Mouse (Mus musculus) heart, postnatal 14 days (tissue): ENCODE results near the gene Naxd. TPM values are rescaled to one million over a fixed set of nuclear protein-coding genes. Genes with fewer than 3 reads are reported as not detected.
"Not testable (repeated sequence)": the region's sequence is repeated elsewhere in the genome, so short reads cannot be mapped to it uniquely, and the experiment has no call there.

Experiments used
- DNase-seq, 2 experiments: peaks; one replicate each; pipeline ENCODE4 v3.0.0; 2021 to 2022
- intact Hi-C: fragments of 180-260 bp; cut with DNase I; formaldehyde crosslinking; loops from one replicate; pipeline ENCODE4 v1.15.1; 2025
- long read RNA-seq, 2 experiments: library from polyadenylated mRNA; stranded (forward); transcript quantifications; one replicate each; pipeline ENCODE4 v2.0.0; 2021
- total RNA-seq, 2 experiments: library from RNA; stranded (reverse); gene quantifications; 2 replicates each; pipeline ENCODE4 v1.2.3; 2021

The Naxd gene
- 10 to 100 TPM; 33.2 to 33.3 TPM for total RNA-seq
- long read RNA-seq, experiment 1, transcript Naxd-202 (10 exons, 1,307 nt), result major isoform, 46 of 68 reads
- long read RNA-seq, experiment 1, transcript Naxd-201 (10 exons, 1,359 nt), result minor isoform, 14 of 68 reads
- long read RNA-seq, experiment 1, partial matches to known transcripts, result 2 of 68 reads
- long read RNA-seq, experiment 1, other reads (novel, unspliced or antisense), result 6 of 68 reads
- long read RNA-seq, experiment 2, transcript Naxd-202 (10 exons, 1,307 nt), result major isoform, 43 of 57 reads
- long read RNA-seq, experiment 2, transcript Naxd-201 (10 exons, 1,359 nt), result minor isoform, 8 of 57 reads
- long read RNA-seq, experiment 2, partial matches to known transcripts, result 3 of 57 reads
- long read RNA-seq, experiment 2, other reads (novel, unspliced or antisense), result 3 of 57 reads

DNA sequence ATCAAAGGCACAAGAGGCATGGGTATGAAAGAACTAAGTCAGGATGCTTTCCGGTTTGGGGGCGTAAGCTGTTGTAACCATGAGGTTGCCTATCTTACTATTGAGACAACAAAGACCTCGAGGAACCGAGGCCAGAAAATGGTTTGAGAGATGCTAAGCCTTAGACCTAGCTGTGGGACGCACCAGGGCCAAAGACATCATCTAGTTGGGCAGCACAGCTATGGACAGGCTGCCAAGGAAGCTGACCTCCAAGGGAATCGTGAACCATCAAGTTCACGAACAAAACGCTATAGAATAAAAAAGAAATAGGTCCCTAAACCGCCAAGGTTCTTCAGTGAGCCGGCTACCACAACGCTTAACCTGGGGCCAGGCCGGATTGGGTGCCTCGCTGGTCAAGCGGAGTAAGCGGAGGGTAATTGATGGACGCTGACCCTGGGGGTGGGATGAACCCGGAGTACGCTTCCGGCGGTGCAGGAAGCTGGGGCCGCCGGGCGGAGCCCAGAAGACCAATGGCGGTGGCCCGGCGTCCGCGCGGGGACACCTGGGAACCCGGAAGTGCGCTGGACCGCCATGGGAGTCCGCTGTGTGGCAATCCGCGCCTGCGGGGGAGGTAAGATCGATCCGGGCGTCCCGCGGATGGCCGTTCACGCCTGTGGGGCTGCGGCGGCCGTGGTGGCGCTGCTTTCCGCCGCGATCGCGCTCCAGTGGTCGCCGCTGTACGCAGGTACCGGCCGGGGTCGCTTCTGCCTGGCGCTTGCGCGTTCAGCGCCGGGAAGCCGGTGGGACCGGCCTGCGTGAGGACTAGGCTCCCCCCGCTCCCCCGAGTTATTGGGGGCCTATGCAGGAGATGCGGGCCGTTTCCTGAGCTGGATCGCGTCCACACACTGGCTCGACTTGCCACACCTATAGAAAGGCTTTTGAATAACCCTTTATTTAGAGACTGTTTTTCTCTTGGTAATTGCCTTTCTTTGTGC, at the start of gene Naxd:
TSS of gene Naxd (plus strand) at position 490 of the 974 bp plus-strand sequence.
- peak; percentile 93 to 94 for DNase-seq
- intact Hi-C loops, result no loop called here

DNA sequence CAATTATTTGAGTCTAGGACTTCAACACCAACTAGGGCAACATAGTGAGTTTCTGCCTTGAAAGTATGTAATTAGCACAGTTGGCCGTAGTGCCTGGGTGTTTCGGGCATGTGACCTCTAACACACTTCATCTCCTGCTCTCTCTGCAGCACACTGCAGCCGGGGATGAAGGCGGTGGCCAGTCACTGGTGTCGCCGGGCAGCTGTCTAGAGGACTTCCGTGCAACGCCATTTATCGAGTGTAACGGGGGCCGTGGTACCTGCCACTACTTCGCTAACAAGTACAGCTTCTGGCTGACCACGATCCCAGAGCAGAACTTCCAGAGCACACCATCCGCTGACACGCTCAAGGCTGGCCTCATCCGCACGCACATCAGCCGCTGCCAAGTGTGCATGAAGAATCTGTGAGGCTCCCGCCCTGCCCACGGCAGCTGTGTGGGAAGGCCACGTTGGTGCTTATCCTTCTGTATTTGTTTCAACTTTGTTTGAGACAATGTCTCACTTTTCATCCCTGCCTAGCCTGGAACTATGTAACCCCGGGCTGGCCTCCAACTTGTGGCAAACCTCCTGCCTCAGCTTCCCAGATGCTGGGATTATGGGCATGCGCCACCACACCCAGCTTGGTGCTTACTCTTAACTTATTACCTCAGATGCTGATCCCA, 49.3 kb upstream of the Naxd start:
- intact Hi-C loops, result no loop called here
- DNase-seq, result no peak

DNA sequence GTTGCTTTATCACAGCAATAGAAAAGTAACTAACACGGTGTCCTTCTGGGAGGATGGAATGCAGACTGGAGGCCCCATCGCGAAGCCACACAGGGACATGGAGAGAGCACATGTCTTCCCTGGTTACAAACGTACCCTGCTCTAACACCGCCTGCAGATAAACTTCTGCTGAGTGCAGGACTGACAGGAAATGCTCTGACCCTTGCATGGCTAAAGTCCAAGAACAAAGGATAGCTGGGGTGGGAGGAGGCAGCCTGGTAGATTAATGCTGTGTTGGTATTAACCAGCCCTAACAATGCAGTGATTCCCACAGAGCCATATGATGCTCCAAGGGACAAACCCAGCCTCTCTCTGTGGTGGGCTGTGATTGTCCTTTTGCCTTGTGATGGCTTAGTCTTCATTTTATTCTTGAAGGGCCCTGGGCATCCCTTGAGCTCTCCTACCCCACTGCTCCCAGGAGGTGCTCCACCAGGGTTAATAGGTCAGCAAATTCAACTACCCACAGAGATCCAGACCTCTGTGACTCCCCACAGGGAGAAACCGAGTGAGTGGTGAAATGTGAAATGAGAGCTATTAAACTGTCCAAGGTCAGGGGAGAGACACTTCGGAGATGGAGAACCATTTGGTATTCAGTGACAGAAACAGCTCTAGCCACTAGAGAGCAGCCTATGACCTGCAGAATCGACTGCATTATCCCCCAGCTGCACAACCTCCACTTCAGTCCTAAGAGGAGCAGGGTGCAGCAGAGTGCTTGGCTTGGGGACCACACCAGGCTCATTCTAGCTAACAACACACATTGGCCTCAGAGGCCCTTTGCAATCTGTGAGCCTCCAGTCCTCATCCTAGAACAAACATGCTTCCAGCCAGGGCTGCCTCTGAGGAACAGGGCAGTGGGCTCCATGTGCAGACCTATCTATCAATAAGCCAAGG, 46.9 kb upstream of the Naxd start:
- DNase-seq, result peak in 1 of 2 experiments; percentile 63
- intact Hi-C loops, result loop anchor here (2.0 kb wide), 1 partner anchor 36 kb away; no protein-coding TSS in a partner anchor

DNA sequence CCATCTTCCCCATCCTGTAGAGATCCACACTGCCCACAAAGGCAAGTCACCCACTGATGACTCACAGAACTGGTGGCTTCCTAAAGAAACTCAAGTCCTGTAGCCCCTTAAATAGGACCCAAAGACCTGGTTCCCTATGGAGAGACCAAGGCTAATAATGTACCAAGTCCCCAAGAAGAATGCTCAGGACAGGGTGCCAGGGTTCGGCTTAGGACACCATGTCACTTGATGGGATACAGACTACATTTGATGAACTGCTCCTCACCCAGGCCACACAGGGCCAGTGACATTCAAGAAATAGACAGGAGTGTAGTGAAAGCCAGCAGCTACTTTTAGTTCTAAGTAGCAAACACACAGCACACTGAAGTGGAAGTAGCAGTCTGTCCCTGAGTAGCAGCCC, 45.2 kb upstream of the Naxd start:
- intact Hi-C loops, result no loop called here

DNA sequence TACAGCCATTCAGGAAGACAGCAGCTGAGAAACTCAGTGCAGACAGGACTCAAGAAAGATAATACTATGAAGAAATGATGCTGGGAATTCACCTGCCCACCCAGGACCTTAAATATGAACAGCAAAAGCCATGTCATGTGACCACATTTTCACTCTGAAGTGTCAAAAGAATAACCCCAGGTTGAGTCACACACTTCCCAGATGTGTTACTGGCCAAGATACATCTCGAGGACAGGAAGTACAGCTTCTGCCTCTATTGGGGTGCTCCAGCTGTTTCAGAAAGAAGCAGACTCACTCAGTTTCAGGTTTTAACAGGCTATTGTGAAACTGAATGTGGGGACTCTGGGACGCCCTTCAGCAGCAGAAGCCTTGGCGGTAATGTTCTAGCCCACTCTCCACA, 44.7 kb upstream of the Naxd start:
- intact Hi-C loops, result no loop called here
- no peak for DNase-seq

More for the DNA sequence above, 45.2 kb upstream of the Naxd start:
- no peak for DNase-seq

DNA sequence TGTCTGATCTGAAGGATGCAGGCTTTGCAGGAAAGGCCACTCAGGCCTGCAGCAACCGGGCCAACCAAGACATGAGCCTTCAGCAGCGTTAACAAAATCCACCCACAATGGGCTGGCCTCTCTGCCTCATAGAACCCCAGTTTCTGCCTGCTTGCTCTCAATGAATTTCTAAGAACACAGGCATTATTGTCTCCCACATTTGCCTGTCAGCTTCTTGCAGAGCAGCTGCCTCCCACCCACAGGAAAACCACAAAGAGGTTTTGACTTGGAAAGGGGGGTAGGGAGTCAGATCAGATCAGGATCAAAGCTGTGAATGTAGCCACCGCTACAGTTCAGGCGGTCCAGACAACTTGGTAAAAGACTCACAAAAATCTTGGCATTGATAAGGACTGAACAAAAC, 44.3 kb upstream of the Naxd start:
- intact Hi-C loops, result no loop called here
- no peak for DNase-seq

DNA sequence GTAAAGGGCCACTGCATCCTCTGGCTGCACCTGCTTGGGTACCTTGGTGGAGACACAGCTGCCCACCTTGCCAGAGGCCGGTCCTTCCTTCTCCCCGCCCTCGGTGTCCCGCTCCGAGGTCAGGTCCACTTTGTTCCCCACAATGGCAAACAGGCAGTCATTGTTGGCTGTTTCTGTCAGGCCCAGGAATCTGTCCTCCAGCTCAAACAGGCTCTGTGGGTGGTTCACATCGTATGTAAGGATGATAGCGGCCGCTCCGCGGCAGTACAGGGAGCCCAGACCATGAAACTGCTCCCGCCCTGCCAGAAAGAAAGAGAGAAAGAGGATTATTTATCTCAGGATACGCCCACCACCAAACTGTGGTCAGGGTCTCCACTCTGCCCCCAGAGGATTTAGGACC, 43.1 kb upstream of the Naxd start:
- intact Hi-C loops, result no loop called here
- no peak for DNase-seq

DNA sequence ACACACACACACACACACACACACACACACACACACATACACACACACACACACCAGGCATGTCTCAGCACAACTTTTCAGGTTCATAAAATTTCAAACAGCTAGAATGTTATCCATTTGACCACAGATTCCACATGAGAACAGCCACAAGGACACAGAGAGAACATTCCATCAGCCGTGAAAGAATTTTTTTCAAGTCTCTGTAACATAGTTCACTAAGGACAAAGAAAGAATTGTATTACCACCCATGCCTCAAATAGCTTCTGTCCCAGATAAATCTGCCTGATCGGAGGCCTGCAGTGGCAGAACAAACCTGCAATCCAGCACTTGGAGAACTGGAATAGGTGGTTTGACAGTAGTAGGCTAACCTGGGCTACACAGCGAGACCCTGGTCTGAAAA, 40.0 kb upstream of the Naxd start:
- no peak for DNase-seq

DNA sequence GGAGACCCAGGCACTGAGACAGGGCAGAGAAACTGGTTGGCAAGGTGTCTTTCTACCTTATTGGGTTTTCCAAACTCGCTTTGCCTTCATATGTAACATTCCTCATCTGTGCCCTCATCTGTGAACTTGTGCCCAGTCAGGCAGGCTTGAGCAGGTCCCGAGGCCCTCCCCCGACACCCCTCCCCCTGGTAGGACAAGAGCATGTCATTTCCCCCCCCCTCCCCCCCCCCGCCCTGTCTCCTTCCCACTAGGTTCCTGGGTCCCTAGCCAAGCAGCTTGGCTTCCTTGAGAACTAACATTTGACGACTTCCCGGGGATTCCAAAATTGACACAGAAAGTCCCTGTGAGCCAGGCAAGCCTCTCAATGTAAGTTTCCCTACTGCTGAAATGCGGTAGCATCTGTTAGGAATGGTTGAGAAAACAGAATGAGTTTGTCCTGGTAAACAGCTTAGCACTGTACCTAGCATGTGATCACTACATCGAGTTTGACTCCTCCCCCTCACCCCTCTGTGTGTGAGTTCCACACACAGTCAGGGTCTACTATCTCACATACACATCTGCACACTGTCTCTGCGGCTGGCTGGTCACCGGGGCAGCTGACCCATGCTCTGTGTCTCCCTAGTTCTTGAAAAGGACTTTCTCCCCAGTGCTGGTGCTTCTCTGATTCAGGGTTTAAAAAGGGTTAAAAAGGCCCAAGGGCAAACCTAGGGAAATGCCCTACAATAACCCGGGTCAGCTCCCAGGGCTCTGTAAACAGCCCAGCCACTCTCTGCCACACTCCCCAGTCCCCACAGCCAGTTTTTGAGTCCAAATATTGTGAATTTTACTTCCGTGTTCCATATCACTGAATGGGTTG, 39.1 kb upstream of the Naxd start:
- no peak for DNase-seq
- intact Hi-C loops, result no loop called here

More for the DNA sequence above, 40.0 kb upstream of the Naxd start:
- intact Hi-C loops, result no loop called here

DNA sequence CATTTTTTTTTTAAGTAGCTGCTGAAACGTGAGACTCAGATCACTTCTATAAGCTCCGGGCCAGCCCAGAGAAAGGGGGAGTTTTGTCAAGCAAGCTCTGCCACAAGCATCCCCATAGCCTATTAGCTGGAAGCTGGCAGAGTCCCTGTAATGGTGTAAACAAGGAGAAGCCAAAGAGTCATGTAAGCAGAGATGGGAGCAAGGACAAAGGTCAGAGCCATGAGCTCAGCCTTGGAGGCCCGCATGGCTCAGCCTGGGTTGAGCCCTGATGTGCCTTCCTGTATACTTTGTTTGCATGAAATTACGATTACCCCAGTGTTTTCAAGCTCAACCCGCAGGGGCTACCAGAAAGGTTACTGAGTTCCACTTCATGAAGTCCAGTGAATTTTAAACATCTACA, 38.3 kb upstream of the Naxd start:
- DNase-seq, result no peak

DNA sequence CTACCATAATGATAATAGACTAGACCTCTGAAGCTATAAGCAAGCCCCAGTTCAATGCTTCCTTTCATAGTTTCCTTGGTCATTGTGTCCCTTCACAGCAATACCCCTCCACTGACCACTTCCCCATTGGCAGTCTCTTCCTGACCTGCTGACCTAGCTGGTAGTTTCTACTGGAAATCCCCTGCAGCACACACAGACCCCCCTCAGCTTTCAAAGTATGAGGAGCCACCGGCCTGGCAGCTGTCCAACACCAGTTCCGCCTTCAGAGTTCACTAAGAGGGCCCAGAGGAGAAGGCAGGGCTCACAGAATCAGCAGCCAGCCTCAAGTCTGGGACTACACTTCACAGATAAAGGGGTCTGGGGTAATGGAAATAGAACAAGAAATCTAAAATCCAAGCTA, 36.4 kb upstream of the Naxd start:
- DNase-seq, result peak; percentile 54 to 61
- intact Hi-C loops, result no loop called here

More for the DNA sequence above, 38.3 kb upstream of the Naxd start:
- intact Hi-C loops, result no loop called here

DNA sequence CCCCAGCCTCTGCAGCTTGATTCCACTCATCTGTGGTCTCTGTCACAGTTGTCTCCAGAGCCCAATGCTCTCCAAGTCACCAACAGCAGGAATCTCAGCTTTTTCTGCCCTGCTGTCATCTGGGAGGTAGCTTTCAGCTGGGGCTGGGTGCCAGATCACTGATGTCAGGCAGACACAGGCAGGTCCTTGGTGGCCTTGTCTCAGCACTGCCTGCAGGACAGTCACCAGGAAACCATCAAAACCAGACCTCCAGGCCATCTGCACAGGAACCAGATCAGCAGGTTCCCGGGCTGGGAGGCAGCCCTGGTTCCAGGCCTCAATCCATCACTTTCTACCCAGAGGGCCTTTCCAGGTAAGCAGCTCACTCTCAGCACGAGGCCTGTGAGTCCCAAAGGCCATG, 35.5 kb upstream of the Naxd start:
- no peak for DNase-seq
- intact Hi-C loops, result no loop called here

DNA sequence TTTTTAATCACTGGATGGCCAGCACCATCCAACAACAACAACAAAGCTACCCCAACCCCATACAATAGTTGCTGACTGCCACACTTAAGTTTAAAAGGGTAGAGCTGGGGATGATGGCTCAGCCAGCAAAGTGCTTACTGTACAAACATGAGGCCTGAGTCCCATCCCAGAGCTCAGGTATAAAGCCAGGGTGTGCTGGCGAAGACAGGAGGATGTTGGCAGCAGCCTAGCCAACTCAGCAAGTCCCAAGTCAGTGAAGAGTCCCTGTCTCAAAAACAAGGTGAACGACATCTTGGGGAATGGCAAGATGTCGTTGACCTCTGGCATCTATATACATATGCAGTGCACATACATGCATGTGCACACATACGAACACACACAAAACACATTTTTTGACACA, 34.7 kb upstream of the Naxd start:
- intact Hi-C loops, result no loop called here
- DNase-seq, result no peak

DNA sequence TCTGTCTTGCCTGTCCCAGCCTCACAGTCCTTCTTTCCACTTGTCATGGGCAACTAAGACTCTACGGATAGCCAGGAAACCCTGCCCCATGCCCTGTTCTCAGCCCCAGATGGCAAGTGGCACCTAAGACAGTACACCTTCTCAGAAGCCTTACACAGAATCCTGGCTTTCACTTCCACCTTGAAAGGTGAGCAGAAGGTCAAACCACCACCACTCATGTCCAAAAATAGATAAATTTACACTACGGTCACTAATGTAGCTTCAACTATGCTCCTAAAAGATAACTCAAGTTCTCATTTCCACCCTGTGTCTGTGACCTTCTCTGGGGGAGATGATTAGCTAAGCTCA, 33.8 kb upstream of the Naxd start:
- DNase-seq, result no peak
- intact Hi-C loops, result no loop called here

DNA sequence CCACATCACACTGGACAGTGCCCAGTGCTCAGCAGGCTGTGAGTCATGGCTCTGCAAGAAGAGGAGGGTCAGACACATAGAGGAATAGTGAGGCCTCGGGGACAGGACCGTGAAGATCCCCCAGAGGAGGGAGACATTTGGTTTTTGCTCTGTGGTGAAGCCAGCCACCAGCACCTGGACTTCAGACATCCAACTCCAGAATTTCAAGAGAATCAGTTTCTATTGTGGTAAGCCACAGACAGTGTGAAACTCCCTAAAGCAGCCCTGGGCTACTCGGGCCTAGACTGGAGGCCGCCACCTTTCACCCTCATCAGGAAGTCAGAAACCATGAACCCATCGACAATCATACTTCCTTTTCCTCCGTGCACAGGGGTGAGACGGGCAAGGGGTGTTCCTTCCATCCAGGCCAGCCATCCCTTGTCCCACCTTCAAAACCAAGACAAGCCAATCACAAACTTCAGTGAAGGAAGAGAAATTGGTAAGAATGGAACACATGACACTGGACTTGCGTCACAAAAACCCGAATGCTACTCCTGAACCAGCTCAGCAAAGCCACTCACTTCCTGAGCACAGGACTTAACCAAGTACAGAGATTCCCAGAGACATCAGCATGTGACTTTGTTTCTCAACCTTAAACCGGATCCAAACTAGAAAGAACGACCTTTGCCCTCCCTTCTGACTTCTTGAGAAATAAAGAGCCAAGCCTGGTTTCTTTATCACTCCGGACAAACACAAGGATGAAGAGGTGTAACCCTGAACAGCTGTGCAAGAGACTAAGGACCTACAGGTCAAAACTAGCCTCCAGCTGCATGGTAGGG, 33.2 kb upstream of the Naxd start:
- intact Hi-C loops, result no loop called here
- no peak for DNase-seq

DNA sequence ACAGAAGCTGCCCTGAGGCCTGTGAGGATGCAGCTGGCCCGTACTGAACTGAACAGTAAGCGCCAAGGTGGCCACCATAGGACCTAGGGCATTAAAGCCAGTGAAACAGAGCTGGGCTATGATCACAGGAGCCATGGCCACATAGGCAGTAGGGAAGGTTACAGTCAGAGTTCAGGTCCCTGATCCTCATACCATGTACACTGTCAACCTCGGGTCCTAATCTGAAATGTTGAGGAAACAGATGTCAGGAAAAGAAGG, 32.7 kb upstream of the Naxd start:
- intact Hi-C loops, result no loop called here
- no peak for DNase-seq

DNA sequence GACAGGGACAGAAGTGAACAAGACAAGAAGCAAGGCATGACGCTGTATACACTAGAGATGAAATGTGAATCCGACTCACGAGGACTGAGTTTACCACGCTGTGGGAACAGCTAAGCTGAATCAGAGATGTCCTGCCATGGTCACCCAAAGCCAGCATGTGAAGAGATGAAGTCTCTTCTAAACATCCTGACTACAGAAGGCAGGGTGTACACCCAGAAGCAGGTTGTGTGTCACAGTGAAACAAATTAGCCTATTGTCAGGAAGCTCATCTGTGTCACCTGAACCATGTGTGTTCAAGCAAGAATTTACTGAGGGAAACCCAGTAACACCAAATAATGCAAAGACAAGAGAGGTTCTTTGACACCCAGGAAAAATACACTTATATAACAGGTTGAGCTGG, 31.7 kb upstream of the Naxd start:
- intact Hi-C loops, result no loop called here
- DNase-seq, result no peak

DNA sequence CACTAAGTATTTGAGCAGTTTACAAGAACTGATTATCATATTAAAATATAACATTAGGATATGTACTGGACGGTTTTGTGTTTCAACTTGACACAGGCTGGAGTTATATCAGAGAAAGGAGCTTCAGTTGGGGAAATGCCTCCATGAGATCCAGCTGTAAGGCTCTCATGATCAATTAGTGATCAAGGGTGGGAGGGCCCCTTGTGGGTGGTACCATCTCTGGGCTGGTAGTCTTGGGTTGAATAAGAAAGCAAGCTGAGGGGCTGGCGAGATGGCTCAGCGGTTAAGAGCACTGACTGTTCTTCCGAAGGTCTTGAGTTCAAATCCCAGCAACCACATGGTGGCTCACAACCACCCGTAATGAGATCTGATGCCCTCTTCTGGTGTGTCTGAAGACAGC, 30.8 kb upstream of the Naxd start:
- intact Hi-C loops, DNase-seq: not testable (repeated sequence)
